Mouse (Mus musculus): ENCODE results near the gene Gfap.

GRCm38 (mm10) chr11:102896641-102897040 lies 4.1 kb downstream of the Gfap start:
- TF ChIP-seq POLR2A (IDR thresholded peaks at IDR 0.05; ENCODE audit: insufficient read length, low read depth) = no peak
- no peak for TF ChIP-seq USF1 (IDR thresholded peaks at IDR 0.05; ENCODE audit: low read depth)
- no peak for TF ChIP-seq TCF12 (IDR thresholded peaks at IDR 0.05; ENCODE audit: insufficient read depth, poor library complexity, severe bottlenecking)
- no peak for TF ChIP-seq POLR2AphosphoS2 (IDR thresholded peaks at IDR 0.05; ENCODE audit: insufficient read length, low read depth)
- no peak for TF ChIP-seq MYOG (IDR thresholded peaks at IDR 0.05; ENCODE audit: control insufficient read depth in 1 of 3, insufficient read depth in 1 of 3, insufficient read length in 2 of 3, low read depth in 2 of 3)
- no peak for TF ChIP-seq REST (IDR thresholded peaks at IDR 0.05; ENCODE audit: insufficient read depth, insufficient read length)

Measured in myocyte (in vitro differentiated cells).